Mouse (Mus musculus): Measurements from ENCODE around the gene Sarnp. TPM values are rescaled to one million over a fixed set of nuclear protein-coding genes. Genes with fewer than 3 reads are reported as not detected.

The Sarnp gene
- polyA plus RNA-seq, 1 experiment: 40.8 TPM

DNA sequence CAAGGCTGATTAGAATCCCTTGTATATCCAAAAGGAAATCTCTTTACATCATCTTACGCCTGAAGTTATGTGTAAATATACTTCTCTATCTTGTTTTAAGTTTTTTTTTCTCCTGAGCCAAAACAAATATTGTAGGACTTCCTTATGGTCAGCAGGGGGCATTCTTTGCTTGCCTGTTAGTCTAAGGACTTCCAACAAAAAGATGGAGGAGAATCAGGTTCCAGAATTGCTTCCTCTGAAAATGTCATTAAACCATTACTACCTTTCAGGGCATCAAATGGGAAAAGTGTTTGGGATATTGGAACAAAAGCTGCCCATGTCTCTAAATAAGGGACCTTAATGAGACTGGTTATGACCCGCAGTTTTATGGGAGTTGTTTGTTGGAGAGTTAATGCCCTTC lies 28.4 kb downstream of the Sarnp start:
- Histone ChIP-seq H3K4me2 (ENCODE audit: low read depth) (no peak overlapping the region), H3K36me3 (ENCODE audit: control insufficient read depth, insufficient read depth) (peaks cover 65% of the 10 kb centered on the region), H3K27me3 (ENCODE audit: control insufficient read depth, insufficient read depth, insufficient read length) (no peaks in the 10 kb centered on the region), H3ac (ENCODE audit: control insufficient read depth, insufficient read length) (no peak overlapping the region), H3K4me3 (no peak overlapping the region), H3K79me2 (ENCODE audit: control insufficient read depth, insufficient read depth) (no peaks in the 10 kb centered on the region)
- no peak for TF ChIP-seq REST (IDR thresholded peaks at IDR 0.05; ENCODE audit: insufficient read depth, insufficient read length)
- TF ChIP-seq USF1 (IDR thresholded peaks at IDR 0.05; ENCODE audit: low read depth): no peak
- no peak for TF ChIP-seq E2F4 (IDR thresholded peaks at IDR 0.05; ENCODE audit: insufficient read depth)
- no peak for TF ChIP-seq CEBPB (IDR thresholded peaks at IDR 0.05; ENCODE audit: insufficient read depth, poor library complexity, severe bottlenecking)
- TF ChIP-seq SRF (IDR thresholded peaks at IDR 0.05; ENCODE audit: control insufficient read depth, insufficient read length, low read depth): no peak
- TF ChIP-seq POLR2A (IDR thresholded peaks at IDR 0.05; ENCODE audit: insufficient read length, low read depth): no peak
- TF ChIP-seq POLR2AphosphoS2 (IDR thresholded peaks at IDR 0.05; ENCODE audit: insufficient read length, low read depth): no peak
- no peak for TF ChIP-seq MYOD1 (IDR thresholded peaks at IDR 0.05; ENCODE audit: control insufficient read depth in 1 of 3, insufficient read length in 2 of 3, low read depth in 2 of 3)
- no peak for TF ChIP-seq TCF3 (IDR thresholded peaks at IDR 0.05; ENCODE audit: insufficient read length, low read depth)
- no peak for TF ChIP-seq MYOG (IDR thresholded peaks at IDR 0.05; ENCODE audit: control insufficient read depth in 1 of 3, insufficient read depth in 1 of 3, insufficient read length in 2 of 3, low read depth in 2 of 3)
- TF ChIP-seq MAX (IDR thresholded peaks at IDR 0.05; ENCODE audit: low read depth): no peak
- no peak for TF ChIP-seq TCF12 (IDR thresholded peaks at IDR 0.05; ENCODE audit: insufficient read depth, poor library complexity, severe bottlenecking)

DNA sequence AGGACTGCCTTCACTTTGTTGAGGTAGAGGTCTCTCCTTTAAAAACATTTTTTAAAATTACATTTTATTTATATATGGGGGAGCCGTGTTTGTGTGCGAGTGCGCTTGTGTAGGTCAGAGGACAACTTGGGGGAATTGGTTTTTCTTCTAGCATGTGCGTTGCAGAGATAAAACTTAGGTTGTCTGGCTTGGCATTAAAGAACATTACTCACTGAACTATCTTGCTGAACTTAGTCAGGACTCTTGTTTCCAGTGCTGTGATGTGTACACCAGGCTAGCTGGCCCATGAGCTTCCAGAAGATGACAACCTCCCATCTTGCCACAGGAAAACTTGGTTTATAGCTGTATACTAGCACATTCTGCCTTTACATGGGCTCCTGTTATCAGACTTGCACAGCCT lies 29.5 kb downstream of the Sarnp start:
- peaks cover 57% of the 10 kb centered on the region for H3K36me3 ChIP-seq (ENCODE audit: control insufficient read depth, insufficient read depth)

DNA sequence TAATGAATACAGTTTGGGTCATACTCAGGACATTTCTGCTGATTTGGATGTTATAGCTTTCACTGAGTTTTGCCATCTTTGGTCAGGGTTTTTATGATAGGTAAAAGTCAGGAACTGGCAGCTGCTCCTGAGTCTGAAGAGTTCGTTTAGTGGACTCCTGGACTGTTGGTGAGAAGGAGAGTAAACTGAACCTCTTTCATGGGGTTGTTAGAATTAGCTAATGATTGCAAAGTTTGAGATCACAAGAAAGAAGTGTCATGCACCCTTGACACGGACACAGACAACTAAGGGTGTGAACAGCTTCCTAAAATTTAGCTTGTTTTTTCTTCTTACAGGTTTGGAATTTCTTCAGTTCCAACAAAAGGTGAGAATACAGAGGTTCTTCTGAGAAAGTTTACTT lies 31.3 kb downstream of the Sarnp start:
- Histone ChIP-seq H3K4me2 (ENCODE audit: low read depth) (no peak overlapping the region), H3K27me3 (ENCODE audit: control insufficient read depth, insufficient read depth, insufficient read length) (no peaks in the 10 kb centered on the region), H3K36me3 (ENCODE audit: control insufficient read depth, insufficient read depth) (peaks cover 49% of the 10 kb centered on the region), H3K79me2 (ENCODE audit: control insufficient read depth, insufficient read depth) (no peaks in the 10 kb centered on the region), H3K4me3 (no peak overlapping the region), H3ac (ENCODE audit: control insufficient read depth, insufficient read length) (no peak overlapping the region)
- TF ChIP-seq REST (IDR thresholded peaks at IDR 0.05; ENCODE audit: insufficient read depth, insufficient read length) (no peak), MAX (IDR thresholded peaks at IDR 0.05; ENCODE audit: low read depth) (no peak), MYOG (IDR thresholded peaks at IDR 0.05; ENCODE audit: control insufficient read depth in 1 of 3, insufficient read depth in 1 of 3, insufficient read length in 2 of 3, low read depth in 2 of 3) (no peak), POLR2AphosphoS2 (IDR thresholded peaks at IDR 0.05; ENCODE audit: insufficient read length, low read depth) (no peak), POLR2A (IDR thresholded peaks at IDR 0.05; ENCODE audit: insufficient read length, low read depth) (no peak), SRF (IDR thresholded peaks at IDR 0.05; ENCODE audit: control insufficient read depth, insufficient read length, low read depth) (no peak), CEBPB (IDR thresholded peaks at IDR 0.05; ENCODE audit: insufficient read depth, poor library complexity, severe bottlenecking) (no peak), MYOD1 (IDR thresholded peaks at IDR 0.05; ENCODE audit: control insufficient read depth in 1 of 3, insufficient read length in 2 of 3, low read depth in 2 of 3) (no peak), TCF3 (IDR thresholded peaks at IDR 0.05; ENCODE audit: insufficient read length, low read depth) (no peak), USF1 (IDR thresholded peaks at IDR 0.05; ENCODE audit: low read depth) (no peak), E2F4 (IDR thresholded peaks at IDR 0.05; ENCODE audit: insufficient read depth) (no peak), TCF12 (IDR thresholded peaks at IDR 0.05; ENCODE audit: insufficient read depth, poor library complexity, severe bottlenecking) (no peak)

More for the DNA sequence above, 29.5 kb downstream of the Sarnp start:
- Histone ChIP-seq H3ac (ENCODE audit: control insufficient read depth, insufficient read length) (no peak overlapping the region), H3K4me3 (no peak overlapping the region), H3K79me2 (ENCODE audit: control insufficient read depth, insufficient read depth) (no peaks in the 10 kb centered on the region), H3K27me3 (ENCODE audit: control insufficient read depth, insufficient read depth, insufficient read length) (no peaks in the 10 kb centered on the region), H3K4me2 (ENCODE audit: low read depth) (no peak overlapping the region)
- TF ChIP-seq POLR2A (IDR thresholded peaks at IDR 0.05; ENCODE audit: insufficient read length, low read depth) (no peak), MAX (IDR thresholded peaks at IDR 0.05; ENCODE audit: low read depth) (no peak), MYOD1 (IDR thresholded peaks at IDR 0.05; ENCODE audit: control insufficient read depth in 1 of 3, insufficient read length in 2 of 3, low read depth in 2 of 3) (no peak), CEBPB (IDR thresholded peaks at IDR 0.05; ENCODE audit: insufficient read depth, poor library complexity, severe bottlenecking) (no peak), TCF3 (IDR thresholded peaks at IDR 0.05; ENCODE audit: insufficient read length, low read depth) (no peak), REST (IDR thresholded peaks at IDR 0.05; ENCODE audit: insufficient read depth, insufficient read length) (no peak), POLR2AphosphoS2 (IDR thresholded peaks at IDR 0.05; ENCODE audit: insufficient read length, low read depth) (no peak), MYOG (IDR thresholded peaks at IDR 0.05; ENCODE audit: control insufficient read depth in 1 of 3, insufficient read depth in 1 of 3, insufficient read length in 2 of 3, low read depth in 2 of 3) (no peak), SRF (IDR thresholded peaks at IDR 0.05; ENCODE audit: control insufficient read depth, insufficient read length, low read depth) (no peak), TCF12 (IDR thresholded peaks at IDR 0.05; ENCODE audit: insufficient read depth, poor library complexity, severe bottlenecking) (no peak), USF1 (IDR thresholded peaks at IDR 0.05; ENCODE audit: low read depth) (no peak), E2F4 (IDR thresholded peaks at IDR 0.05; ENCODE audit: insufficient read depth) (no peak)

DNA sequence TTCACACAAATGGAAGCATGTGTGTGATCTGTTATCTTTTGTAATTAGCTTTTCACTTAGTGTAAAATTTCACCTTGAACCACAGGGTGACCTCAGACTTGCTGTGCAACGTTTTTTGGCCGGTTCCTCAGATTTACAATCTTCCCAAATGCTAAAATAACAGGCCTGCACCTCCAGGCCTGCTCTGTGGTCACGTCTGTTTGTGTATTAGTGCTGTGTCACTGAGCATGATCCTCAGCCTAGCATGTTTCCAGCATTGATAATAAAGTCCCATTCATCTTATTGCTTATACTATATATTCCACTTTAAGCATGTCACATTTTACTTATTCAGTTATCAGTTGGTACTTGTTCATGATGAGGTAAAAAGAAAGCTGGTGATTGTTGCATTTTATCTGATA lies 33.2 kb downstream of the Sarnp start:
- H3K79me2 ChIP-seq (ENCODE audit: control insufficient read depth, insufficient read depth): no peaks in the 10 kb centered on the region
- H3K4me3 ChIP-seq: no peak overlapping the region
- H3ac ChIP-seq (ENCODE audit: control insufficient read depth, insufficient read length): no peak overlapping the region
- H3K36me3 ChIP-seq (ENCODE audit: control insufficient read depth, insufficient read depth): peaks cover 52% of the 10 kb centered on the region
- no peak overlapping the region for H3K4me2 ChIP-seq (ENCODE audit: low read depth)
- TF ChIP-seq E2F4 (IDR thresholded peaks at IDR 0.05; ENCODE audit: insufficient read depth) (no peak), POLR2A (IDR thresholded peaks at IDR 0.05; ENCODE audit: insufficient read length, low read depth) (no peak), MYOG (IDR thresholded peaks at IDR 0.05; ENCODE audit: control insufficient read depth in 1 of 3, insufficient read depth in 1 of 3, insufficient read length in 2 of 3, low read depth in 2 of 3) (no peak), MAX (IDR thresholded peaks at IDR 0.05; ENCODE audit: low read depth) (no peak), REST (IDR thresholded peaks at IDR 0.05; ENCODE audit: insufficient read depth, insufficient read length) (no peak), TCF12 (IDR thresholded peaks at IDR 0.05; ENCODE audit: insufficient read depth, poor library complexity, severe bottlenecking) (no peak), SRF (IDR thresholded peaks at IDR 0.05; ENCODE audit: control insufficient read depth, insufficient read length, low read depth) (no peak), CEBPB (IDR thresholded peaks at IDR 0.05; ENCODE audit: insufficient read depth, poor library complexity, severe bottlenecking) (no peak), POLR2AphosphoS2 (IDR thresholded peaks at IDR 0.05; ENCODE audit: insufficient read length, low read depth) (no peak), MYOD1 (IDR thresholded peaks at IDR 0.05; ENCODE audit: control insufficient read depth in 1 of 3, insufficient read length in 2 of 3, low read depth in 2 of 3) (no peak), USF1 (IDR thresholded peaks at IDR 0.05; ENCODE audit: low read depth) (no peak)
- no peaks in the 10 kb centered on the region for H3K27me3 ChIP-seq (ENCODE audit: control insufficient read depth, insufficient read depth, insufficient read length)
